Mouse (Mus musculus) midbrain, embryonic 12.5 days (tissue): ENCODE measurements around the gene 1700001F09Rik. TPM values are rescaled to one million over a fixed set of nuclear protein-coding genes. Genes with fewer than 3 reads are reported as not detected.
"Not testable (repeated sequence)": the region's sequence is repeated elsewhere in the genome, so short reads cannot be mapped to it uniquely, and the experiment has no call there.

Experiments used
- ATAC-seq: fragments of 200-750 bp; cut with Nextera tagmentation; 2 replicates; pipeline ENCODE4 v1.8.0; 2017; ENCODE audit warnings: low read depth, moderate TSS enrichment, moderate library complexity; ENCODE audit not compliant: low FRiP score
- H3K27ac ChIP-seq: fragments of 300-500 bp; sonication (generic); replicated peaks from 2 replicates; pipeline ENCODE4 v1.5.1; 2016; ENCODE audit warnings: mild to moderate bottlenecking
- H3K27me3 ChIP-seq: fragments of 300-500 bp; sonication (generic); 2 replicates; pipeline ENCODE4 v1.6.1; 2016; ENCODE audit warnings: mild to moderate bottlenecking
- H3K36me3 ChIP-seq: fragments of 300-500 bp; sonication (generic); 2 replicates; pipeline ENCODE4 v1.6.1; 2016
- H3K4me1 ChIP-seq: fragments of 300-500 bp; sonication (generic); 2 replicates; pipeline ENCODE4 v1.6.1; 2016
- H3K4me2 ChIP-seq: fragments of 300-500 bp; sonication (generic); replicated peaks from 2 replicates; pipeline ENCODE4 v1.6.1; 2016; ENCODE audit warnings: mild to moderate bottlenecking, moderate library complexity
- H3K4me3 ChIP-seq: fragments of 300-500 bp; sonication (generic); 2 replicates; pipeline ENCODE4 v1.5.1; 2016; ENCODE audit warnings: mild to moderate bottlenecking
- H3K9ac ChIP-seq: fragments of 300-500 bp; sonication (generic); replicated peaks from 2 replicates; pipeline ENCODE4 v1.6.1; 2016; ENCODE audit warnings: mild to moderate bottlenecking, moderate library complexity
- H3K9me3 ChIP-seq: fragments of 300-500 bp; sonication (generic); 2 replicates; pipeline ENCODE4 v1.6.1; 2016; ENCODE audit warnings: mild to moderate bottlenecking
- WGBS: fragments of 180-500 bp; shearing (Covaris S2); methylation state at CpG from one replicate; pipeline ENCODE4 v1.1.7; 2016; 5-methylcytosine and 5-hydroxymethylcytosine counted together
- polyA plus RNA-seq: library from polyadenylated mRNA; unstranded; fragments of >200 nt; fragmentation: Nextera tagmentation; extraction: Ambion mirVana; gene quantifications from 2 replicates; pipeline ENCODE4 v1.2.1, GENCODE M21; 2016

1700001F09Rik gene
- not detected in 2 replicates for polyA plus RNA-seq

DNA sequence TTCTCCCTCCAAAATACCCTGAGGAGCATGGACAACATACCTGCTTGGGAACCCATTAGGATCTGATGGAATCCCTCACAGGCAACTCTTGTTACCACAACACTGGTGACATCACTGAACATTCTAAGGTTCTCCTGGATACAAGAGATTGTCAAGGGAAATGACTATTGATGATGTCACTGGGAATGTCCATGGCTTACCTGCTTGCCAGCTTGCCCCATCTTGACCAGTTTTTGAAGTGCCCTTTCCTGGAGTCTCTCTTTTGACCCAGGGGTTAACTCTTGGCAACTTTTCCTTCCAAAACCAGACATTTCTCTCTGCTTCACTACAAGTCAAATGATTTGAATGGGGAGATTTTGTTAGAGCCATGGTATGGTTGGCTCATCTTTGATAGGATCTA is at the start of gene 1700001F09Rik:
Gene 1700001F09Rik, minus strand, starts transcription at position 101 of the 400 bp plus-strand sequence.
- not testable (repeated sequence) for H3K4me1 ChIP-seq, H3K4me3 ChIP-seq, H3K27me3 ChIP-seq, H3K4me2 ChIP-seq, H3K9me3 ChIP-seq, H3K9ac ChIP-seq, H3K27ac ChIP-seq, ATAC-seq, H3K36me3 ChIP-seq

GRCm38 (mm10) chr14:43361713-43362112 is 14.1 kb upstream of the 1700001F09Rik start:
- not testable (repeated sequence) for H3K27me3 ChIP-seq, H3K4me2 ChIP-seq, ATAC-seq, H3K36me3 ChIP-seq, H3K9ac ChIP-seq, H3K4me3 ChIP-seq, H3K27ac ChIP-seq, H3K9me3 ChIP-seq, H3K4me1 ChIP-seq
- 88% methylated on average over 11 of the region's 11 CpGs for WGBS

GRCm38 (mm10) chr14:43359246-43359645 is 11.6 kb upstream of the 1700001F09Rik start:
- H3K9ac ChIP-seq, H3K27me3 ChIP-seq, ATAC-seq, H3K4me2 ChIP-seq, H3K36me3 ChIP-seq, H3K4me1 ChIP-seq, H3K9me3 ChIP-seq, H3K4me3 ChIP-seq, H3K27ac ChIP-seq: not testable (repeated sequence)
- WGBS = 83% methylated on average over 1 of the region's 1 CpGs

DNA sequence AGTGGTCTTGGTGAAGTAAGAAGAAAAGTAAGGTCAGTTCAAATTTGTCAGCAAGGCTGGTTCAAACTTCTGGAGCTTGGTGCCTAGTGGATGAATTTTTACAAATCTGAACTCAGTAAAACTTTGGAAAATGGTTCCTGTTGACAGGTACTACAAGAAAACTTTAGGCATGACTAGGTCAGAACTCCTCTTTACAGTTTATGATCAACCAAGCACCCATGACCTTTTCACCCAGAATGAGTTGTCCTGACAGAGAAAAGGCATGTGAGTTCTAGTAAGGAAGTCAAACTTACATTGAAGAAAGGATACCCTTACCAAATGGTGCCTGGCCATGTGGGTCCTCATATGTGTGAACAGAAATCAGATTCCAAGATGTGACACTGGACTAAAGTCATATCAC is 9.9 kb upstream of the 1700001F09Rik start:
- not testable (repeated sequence) for ATAC-seq

DNA sequence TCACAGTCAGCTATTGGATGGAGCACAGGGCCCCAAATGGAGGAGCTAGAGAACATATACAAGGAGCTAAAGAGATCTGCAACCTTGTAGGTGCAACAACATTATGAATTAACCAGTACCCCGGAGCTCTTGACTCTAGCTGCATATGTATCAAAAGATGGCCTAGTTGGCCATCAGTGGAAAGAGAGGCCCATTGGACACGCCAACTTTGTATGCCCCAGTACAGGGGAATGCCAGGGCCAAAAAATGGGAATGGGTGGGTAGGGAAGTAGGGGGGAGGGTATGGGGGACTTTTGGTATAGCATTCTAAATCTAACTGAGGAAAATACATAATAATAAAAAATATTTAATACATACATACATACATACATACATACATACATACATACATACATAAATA is 5.3 kb upstream of the 1700001F09Rik start:
- WGBS = 91% methylated on average over 2 of the region's 2 CpGs
- not testable (repeated sequence) for H3K9me3 ChIP-seq, H3K27ac ChIP-seq, H3K4me3 ChIP-seq, H3K27me3 ChIP-seq, H3K4me1 ChIP-seq, H3K4me2 ChIP-seq, H3K36me3 ChIP-seq, ATAC-seq, H3K9ac ChIP-seq

More for the DNA sequence above, 9.9 kb upstream of the 1700001F09Rik start:
- H3K27ac ChIP-seq, H3K4me3 ChIP-seq, H3K4me2 ChIP-seq, H3K9ac ChIP-seq, H3K9me3 ChIP-seq, H3K4me1 ChIP-seq, H3K27me3 ChIP-seq, H3K36me3 ChIP-seq: not testable (repeated sequence)

DNA sequence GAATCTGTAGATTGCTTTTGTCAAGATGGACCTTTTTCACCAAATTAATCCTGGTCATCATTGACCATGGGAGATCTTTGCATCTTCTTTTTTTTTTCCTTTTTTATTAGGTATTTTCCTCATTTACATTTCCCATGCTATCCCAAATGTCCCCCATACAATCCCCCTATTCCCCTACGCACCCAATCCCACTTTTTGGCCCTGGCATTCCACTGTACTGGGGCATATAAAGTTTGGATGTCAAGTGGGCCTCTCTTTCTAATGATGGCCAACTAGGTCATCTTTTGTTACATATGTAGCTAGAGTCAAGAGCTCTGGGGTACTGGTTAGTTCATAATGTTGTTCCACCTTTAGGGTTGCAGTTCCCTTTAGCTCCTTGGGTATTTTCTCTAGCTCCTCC is 10.0 kb downstream of the 1700001F09Rik start:
- not testable (repeated sequence) for H3K4me2 ChIP-seq, H3K4me1 ChIP-seq, H3K9ac ChIP-seq, H3K36me3 ChIP-seq, H3K4me3 ChIP-seq, H3K9me3 ChIP-seq, H3K27me3 ChIP-seq, ATAC-seq, H3K27ac ChIP-seq
- WGBS = 71% methylated on average over 1 of the region's 1 CpGs

GRCm38 (mm10) chr14:43331362-43331880 is 16.2 kb downstream of the 1700001F09Rik start:
- H3K27ac ChIP-seq, H3K36me3 ChIP-seq, H3K4me2 ChIP-seq, ATAC-seq, H3K9me3 ChIP-seq, H3K27me3 ChIP-seq, H3K9ac ChIP-seq, H3K4me1 ChIP-seq, H3K4me3 ChIP-seq: not testable (repeated sequence)
- 94% methylated on average over 11 of the region's 11 CpGs for WGBS

- not testable (repeated sequence) for ATAC-seq, H3K4me1 ChIP-seq, H3K4me2 ChIP-seq, H3K36me3 ChIP-seq, H3K4me3 ChIP-seq, H3K27ac ChIP-seq, H3K9ac ChIP-seq, H3K27me3 ChIP-seq, H3K9me3 ChIP-seq
- 75% methylated on average over 2 of the region's 2 CpGs for WGBS
These were observed 19.0 kb downstream of the 1700001F09Rik start for GRCm38 (mm10) chr14:43328603-43329002.

GRCm38 (mm10) chr14:43319516-43319915 is 28.1 kb downstream of the 1700001F09Rik start:
- H3K4me3 ChIP-seq, H3K4me1 ChIP-seq, H3K4me2 ChIP-seq, H3K27me3 ChIP-seq, H3K36me3 ChIP-seq, ATAC-seq, H3K27ac ChIP-seq, H3K9ac ChIP-seq, H3K9me3 ChIP-seq: not testable (repeated sequence)

DNA sequence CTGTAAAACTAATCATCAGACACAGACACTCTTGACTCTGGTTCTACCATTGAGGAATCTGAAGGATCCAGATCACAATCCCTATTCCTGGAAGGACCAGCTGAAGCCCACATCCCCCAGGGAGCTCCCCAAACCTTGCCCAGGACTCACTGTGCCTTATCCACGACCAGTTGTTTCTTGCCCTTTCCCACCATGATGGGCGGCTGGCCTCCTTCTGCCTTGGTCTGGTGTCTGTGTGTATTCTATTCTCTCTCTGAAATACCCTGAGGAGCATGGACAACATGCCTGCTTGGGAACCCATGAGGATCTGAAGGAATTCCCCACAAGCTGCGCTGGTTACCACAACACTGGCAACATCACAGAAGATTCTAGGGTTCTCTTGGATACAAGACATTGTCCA is 54.1 kb downstream of the 1700001F09Rik start, which contains the start of gene Gm8127:
Gene Gm8127, minus strand, starts transcription at position 330 of the 400 bp plus-strand sequence.
- not testable (repeated sequence) for H3K4me3 ChIP-seq, H3K36me3 ChIP-seq, H3K9me3 ChIP-seq, H3K27ac ChIP-seq, H3K27me3 ChIP-seq, H3K9ac ChIP-seq, ATAC-seq, H3K4me1 ChIP-seq, H3K4me2 ChIP-seq
- WGBS = 79% methylated on average over 3 of the region's 3 CpGs

Other genes with a start within 250 kb of the 1700001F09Rik start
- gene Gm8104, start 247.2 kb downstream of the 1700001F09Rik start, polyA plus RNA-seq = not detected in 2 replicates
- gene Gm7233, start 167.9 kb downstream of the 1700001F09Rik start, polyA plus RNA-seq = not detected in 2 replicates
- gene Gm8122, start 112.5 kb downstream of the 1700001F09Rik start, polyA plus RNA-seq = not detected in 2 replicates
- gene Gm8126, start 89.2 kb downstream of the 1700001F09Rik start, polyA plus RNA-seq = not detected in 2 replicates
- not detected in 2 replicates for gene Gm9732, start 72.8 kb downstream of the 1700001F09Rik start, polyA plus RNA-seq
- not detected in 2 replicates for gene Gm8127, start 54.0 kb downstream of the 1700001F09Rik start, polyA plus RNA-seq
- not detected in 2 replicates for gene Gm8138, start 68.5 kb upstream of the 1700001F09Rik start, polyA plus RNA-seq
- gene Gm5799, start 195.8 kb upstream of the 1700001F09Rik start, polyA plus RNA-seq = not detected in 2 replicates
- gene Gm17654, start 231.3 kb upstream of the 1700001F09Rik start, polyA plus RNA-seq = not detected in 2 replicates